Mouse (Mus musculus) right cerebral cortex, adult 18-20 months (tissue): ENCODE data around the gene Psen2.

Source experiments
- DNase-seq: peaks from one replicate; pipeline ENCODE4 v3.0.0; 2022; ENCODE audit warnings: mixed read lengths

The Psen2 gene

GRCm38 (mm10) chr1:180263364-180263997, at the start of gene Psen2:
TSS of gene Psen2 (minus strand) at chr1:180263438.
- DNase-seq: no peak

DNA sequence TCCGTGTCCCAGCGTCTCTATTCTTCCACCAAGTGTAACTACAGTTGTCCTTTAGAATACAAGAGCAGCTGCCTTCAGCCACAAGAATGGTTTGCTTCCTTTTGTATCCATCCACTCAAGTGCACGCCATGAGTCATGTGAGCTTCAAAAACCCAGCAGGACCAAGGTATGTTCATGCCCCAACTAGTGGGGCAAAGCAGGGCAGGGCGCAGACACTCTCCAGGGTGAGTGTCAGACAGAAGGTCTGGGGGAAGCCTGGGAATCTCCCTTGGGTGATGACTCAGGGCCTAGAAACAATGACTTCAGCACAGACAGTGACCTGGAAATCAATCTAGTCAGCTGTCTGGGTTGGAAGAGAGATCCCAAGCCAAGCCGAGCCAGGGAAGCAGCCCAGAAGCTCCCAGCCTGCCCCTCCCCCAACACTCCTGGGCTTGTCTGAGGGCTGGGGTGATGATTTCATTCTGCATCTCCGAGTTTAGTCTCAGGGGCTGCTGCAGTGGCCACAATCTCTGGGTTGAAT, 49.6 kb upstream of the Psen2 start:
- DNase-seq: no peak

GRCm38 (mm10) chr1:180312286-180312685, 49.0 kb upstream of the Psen2 start:
- no peak for DNase-seq

DNA sequence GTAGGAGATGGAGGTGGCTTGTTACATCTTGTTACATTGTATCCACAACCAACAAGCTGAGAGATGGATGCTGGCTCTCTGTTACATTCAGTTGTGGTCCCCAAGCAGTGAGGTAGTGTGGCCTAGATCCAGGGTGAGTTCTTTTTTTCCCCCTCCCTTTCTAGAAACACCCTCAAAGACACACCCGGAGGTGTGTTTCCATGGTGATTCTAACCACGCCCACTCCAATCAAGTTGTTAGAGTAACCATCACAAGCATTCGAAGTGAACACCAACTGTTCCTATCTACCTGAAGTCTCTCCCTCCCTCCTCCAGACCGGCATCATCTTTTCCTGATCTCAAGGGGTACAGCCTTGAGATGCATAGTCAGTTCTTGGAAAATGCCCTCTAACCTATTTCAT, 45.7 kb upstream of the Psen2 start:
- no peak for DNase-seq

DNA sequence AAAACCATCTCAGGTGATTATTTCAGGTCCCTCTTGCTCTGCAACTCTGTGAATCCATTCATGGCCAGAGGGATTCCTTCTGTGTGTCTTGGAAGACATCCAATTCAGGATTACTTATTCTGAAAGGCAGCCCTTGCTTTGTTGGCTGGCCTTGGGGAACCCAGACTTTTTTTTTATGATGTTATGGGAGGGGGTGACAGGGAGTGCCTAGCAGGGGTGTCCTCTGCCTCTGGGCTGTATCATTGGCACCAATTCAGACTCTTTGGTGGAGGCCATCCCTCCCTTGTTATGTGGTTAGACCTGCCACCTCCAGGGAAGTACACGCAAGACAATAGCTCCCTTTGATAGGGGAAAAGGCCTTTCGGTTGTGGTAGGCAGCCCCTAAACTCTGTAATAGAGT, 44.4 kb upstream of the Psen2 start:
- no peak for DNase-seq

GRCm38 (mm10) chr1:180306889-180307288, 43.7 kb upstream of the Psen2 start:
- no peak for DNase-seq

DNA sequence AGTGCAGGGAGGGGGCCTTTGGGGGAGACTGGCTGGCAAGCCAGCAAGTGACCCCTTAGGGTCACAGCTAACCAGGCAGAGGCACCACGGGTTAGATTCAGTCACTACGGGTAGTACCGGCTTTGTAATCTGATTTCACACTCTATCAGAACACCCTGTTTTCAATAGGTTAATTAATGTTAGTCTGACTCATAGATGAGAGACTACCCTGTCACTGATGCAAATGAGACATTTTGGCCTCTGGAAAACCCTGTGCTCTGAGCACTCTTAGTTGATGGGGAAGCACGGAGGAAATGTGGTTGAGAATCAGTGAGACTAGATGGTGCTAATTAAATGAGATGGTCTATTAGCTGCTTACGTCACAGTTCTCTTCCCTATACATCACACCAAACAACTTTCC, 40.4 kb upstream of the Psen2 start:
- no peak for DNase-seq

- no peak for DNase-seq
Observed at GRCm38 (mm10) chr1:180302253-180303120, 39.2 kb upstream of the Psen2 start.

DNA sequence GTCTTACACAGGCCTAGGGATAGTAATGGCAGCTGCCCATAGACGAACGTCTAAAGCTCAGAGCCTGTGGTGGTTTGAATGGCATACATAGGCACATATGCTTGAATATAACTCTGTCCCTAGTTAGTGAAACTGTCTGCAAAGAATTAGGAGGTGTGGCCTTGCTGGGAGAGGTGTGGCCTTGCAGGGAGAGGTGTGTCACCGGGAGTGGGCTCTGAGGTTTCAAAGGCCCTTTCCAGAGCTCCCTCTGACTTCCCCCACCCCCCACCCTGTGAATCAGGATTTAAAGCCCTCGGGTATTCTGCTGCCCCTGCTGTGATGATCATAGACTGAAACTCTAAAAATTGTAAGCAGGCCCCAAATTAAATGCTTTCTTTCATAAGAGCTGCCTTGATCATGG, 37.8 kb upstream of the Psen2 start:
- no peak for DNase-seq

GRCm38 (mm10) chr1:180300292-180300691, 37.1 kb upstream of the Psen2 start:
- DNase-seq: no peak

DNA sequence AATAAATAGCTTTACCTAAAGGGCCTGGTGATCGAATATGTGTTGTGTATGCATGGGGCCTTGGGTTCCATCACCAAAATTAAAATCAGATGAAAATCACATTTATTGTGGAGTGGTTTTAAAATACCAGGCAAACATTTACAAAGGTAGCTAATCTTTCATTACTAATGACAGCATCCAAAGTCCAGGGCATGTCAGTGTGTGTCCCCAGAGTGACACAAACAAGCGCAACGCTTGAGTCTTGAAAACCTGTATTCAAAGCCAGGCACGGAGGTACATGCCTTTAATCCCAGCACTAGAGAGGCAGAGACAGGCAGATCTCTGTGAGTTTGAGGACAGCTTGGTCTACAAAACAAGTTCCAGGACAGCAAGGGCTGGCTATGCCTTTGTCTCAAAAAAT, 36.5 kb upstream of the Psen2 start:
- no peak for DNase-seq

DNA sequence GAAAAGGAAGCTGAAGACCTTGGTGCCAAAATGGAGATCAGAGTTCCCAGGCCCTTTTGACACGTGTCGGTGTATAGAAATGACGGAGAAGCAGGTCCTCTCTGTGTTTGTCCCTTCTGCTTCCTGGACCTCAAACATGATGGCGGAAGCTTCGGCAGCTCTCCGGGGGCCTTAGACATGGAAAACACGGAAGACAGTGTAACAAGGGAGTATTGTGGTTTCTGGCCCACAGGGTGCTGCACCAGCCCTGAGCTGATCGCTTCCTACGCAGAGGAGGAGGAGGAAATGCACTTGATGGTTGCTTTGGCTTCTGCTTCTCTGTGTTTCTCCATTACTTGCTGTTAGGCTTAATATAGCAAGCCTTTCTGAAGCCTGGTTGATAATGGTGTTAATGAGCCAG, 32.9 kb upstream of the Psen2 start:
- no peak for DNase-seq

DNA sequence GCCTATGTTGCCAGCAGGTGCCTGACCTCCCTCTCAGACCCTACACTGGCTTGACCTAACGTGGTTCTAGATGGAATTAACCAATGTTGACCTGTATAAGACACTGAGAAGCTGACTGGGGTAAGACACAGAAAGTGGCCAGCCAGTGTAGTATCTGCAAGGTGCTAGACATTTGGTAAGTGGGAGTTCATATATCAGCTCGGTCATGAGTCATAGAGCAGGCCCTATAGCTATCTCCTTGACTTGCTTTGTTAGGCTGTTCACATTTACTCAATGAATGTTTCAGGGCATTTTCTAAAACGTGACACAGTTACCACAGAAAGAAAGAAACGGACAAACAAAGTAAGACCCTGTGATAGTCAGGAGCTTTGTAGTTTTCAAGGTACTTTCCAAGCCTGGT, 27.1 kb upstream of the Psen2 start:
- DNase-seq: no peak

- DNase-seq: no peak
Observed at GRCm38 (mm10) chr1:180289788-180290187, 26.6 kb upstream of the Psen2 start.

DNA sequence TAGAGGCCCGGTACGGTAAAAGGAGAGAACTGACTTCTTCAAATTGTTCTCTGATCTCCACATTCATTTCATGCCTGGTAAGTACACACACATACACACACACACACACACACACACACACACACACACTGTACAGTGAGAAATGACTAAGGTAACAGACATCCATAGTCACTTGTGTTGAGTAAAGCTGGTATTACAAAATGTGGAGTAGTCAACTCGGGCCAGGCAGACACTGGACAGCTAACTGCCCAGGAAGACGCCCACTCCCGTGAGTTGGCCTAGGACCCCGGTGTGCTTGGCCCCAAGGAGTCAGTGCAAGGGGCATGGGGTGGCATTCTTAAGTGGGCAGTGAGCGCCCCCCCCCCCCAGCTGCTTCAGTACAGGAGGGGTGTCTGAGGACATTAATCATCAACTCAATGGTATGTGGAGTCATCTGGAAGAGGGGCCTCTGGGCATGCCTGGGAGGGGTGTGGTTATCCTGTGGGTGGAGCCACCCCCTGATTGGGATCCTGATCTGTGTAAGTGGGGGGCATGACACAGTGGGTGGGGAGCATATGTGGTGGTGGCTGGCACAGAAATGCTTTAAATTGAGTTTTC, 25.7 kb upstream of the Psen2 start:
- no peak for DNase-seq

DNA sequence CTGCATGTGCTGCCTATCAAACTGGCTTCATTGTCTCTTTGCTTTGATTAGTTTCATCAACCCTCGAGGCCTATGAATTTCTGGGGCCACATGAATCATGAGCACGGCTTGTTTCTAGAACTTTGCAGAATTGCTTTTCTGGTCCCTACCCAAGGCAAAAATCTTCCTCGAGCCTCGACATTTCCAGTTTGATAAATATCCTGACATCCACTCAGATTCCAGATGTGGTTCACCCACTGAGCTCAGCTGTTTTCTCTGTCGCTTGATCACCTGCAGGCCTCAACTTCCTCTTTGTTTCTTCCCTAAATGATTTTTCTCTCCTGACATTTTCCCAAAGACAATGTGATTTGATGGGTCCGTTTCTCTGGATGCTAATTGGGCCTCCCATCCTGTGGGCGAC, 25.0 kb upstream of the Psen2 start:
- DNase-seq: no peak

- no peak for DNase-seq
Observed at GRCm38 (mm10) chr1:180286081-180286831, 23.0 kb upstream of the Psen2 start.

- DNase-seq: no peak
Observed at GRCm38 (mm10) chr1:180283813-180284768, 20.9 kb upstream of the Psen2 start.

DNA sequence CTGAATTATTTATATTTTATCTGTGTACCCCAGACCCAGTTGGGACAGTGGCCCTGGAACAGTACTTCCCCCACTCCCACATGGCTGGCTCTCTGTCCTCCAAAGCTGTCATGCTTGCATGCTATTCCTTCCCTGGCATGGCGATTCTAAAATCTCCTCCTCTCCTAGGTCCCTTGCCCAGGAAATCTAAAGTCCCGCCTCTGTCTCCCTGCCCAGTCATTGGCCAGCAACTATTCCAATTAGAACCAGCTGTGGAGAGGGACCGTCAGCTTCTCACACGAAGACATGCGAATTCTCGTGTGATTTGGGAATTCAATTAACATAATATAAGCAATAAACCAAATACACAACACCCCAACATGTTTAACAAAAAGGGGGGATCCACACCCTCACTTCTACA, 19.3 kb upstream of the Psen2 start:
- DNase-seq: no peak

- no peak for DNase-seq
Observed at GRCm38 (mm10) chr1:180279648-180280047, 16.4 kb upstream of the Psen2 start.

DNA sequence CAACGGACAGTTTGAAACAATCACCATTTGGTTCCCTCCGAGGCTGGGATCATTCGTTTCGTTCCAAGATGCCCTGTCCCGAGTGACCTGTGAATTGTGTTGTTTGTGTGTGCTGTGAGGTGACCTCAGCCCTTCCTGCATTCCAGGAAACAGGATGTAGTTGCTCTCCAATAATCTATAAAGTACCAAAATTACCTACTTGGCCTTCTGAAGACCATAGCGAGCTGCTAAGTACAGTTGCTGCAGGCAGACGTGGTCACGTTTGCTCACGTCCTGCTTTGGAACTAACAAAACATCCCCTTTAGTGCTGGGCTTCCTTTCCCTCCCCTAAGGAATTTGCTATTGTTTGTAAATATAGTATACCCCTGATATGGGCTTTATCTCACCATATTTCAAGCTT, 14.3 kb upstream of the Psen2 start:
- no peak for DNase-seq
